ENCODE assay signal across 8 mouse cellular contexts in the genomic region with DNA sequence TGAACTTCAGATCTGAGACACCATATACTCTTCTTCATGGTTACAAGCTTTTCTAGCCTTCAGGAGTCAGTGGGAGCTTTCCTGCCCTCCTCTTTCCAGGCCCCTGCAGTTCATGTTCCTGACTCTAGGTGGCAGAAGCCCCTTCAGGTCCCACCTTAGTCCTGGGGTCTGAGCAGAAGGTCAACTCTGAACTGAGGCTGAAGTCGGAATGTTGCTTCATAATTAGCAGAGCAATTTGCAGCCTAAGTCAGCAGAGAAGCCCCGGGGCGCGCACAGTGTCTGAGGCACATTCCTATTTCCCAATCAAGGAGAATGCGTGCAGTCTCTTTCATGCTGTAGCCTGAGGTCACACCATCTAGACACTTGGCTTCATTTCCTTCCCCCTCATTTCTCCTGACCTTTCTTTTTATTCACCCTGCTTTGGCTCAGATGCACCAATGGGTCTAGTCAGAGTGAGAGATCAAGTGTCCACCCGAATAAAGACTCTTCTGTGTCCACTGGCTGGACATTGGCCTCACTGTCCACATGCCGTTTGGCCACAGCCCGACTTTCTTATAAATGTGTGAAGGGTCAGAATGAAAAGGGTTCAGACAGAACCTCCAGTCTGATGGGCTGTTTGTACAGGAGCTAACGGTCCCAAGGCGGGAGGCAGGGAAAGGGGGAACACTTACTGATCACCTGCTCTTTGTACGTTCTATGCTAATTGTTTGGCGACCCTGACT. TPM values are rescaled to one million over a fixed set of nuclear protein-coding genes. Genes with fewer than 3 reads are reported as not detected.
DNase-seq lines count a peak whose midpoint lies in the region; ATAC-seq lines count a peak whose summit lies in the region.

No protein-coding gene starts in this region.

- no peaks in the 10 kb centered on the region; the same call in 1 of the 2 replicates for H3K4me1 ChIP-seq in hindbrain, embryonic 11.5 days (replicated peaks; ENCODE audit: control insufficient read depth, insufficient read depth, low read length)
- H3K4me1 ChIP-seq in hindbrain, embryonic 12.5 days, result no peaks in the 10 kb centered on the region
- H3K4me1 ChIP-seq in limb, embryonic 10.5 days, result peaks cover 5% of the 10 kb centered on the region

- DNase-seq in hindbrain, embryonic 11.5 days (ENCODE audit: low spot score), result peak; percentile 65
- peak; percentile 7 for DNase-seq in thymus, postnatal 14 days
- no peak for DNase-seq in thymus, adult 18-20 months
- peak; percentile 67 for DNase-seq in embryo, embryonic 11 days
- DNase-seq in limb, embryonic 10.5 days (ENCODE audit: low spot score), result peak; percentile 64
- peak; percentile 24 for DNase-seq in splenic B cell, adult 2 months (ENCODE audit: low read depth, low spot score)
- no peak for DNase-seq in urinary bladder, adult 2 months (ENCODE audit: low spot score)

- no peak overlapping the region for H3K27ac ChIP-seq in hindbrain, embryonic 11.5 days (ENCODE audit: low read depth, low read length)
- H3K27ac ChIP-seq in hindbrain, embryonic 12.5 days, result no peak overlapping the region
- H3K27ac ChIP-seq in limb, embryonic 10.5 days, result no peak overlapping the region

- H3K36me3 ChIP-seq in hindbrain, embryonic 11.5 days (ENCODE audit: control insufficient read depth, insufficient read depth, low read length), result no peaks in the 10 kb centered on the region
- no peaks in the 10 kb centered on the region for H3K36me3 ChIP-seq in hindbrain, embryonic 12.5 days
- H3K36me3 ChIP-seq in limb, embryonic 10.5 days, result no peaks in the 10 kb centered on the region
- no peaks in the 10 kb centered on the region for H3K36me3 ChIP-seq in splenic B cell, adult 2 months (ENCODE audit: control insufficient read depth, insufficient read depth, low read length, poor library complexity, severe bottlenecking)

- no peak overlapping the region for H3K4me3 ChIP-seq in hindbrain, embryonic 11.5 days (ENCODE audit: low read depth, low read length)
- no peak overlapping the region for H3K4me3 ChIP-seq in hindbrain, embryonic 12.5 days
- H3K4me3 ChIP-seq in limb, embryonic 10.5 days, result no peak overlapping the region

- ATAC-seq in hindbrain, embryonic 11.5 days (ENCODE audit: low FRiP score), result no peak
- ATAC-seq in hindbrain, embryonic 12.5 days (ENCODE audit: low FRiP score), result no peak

- H3K9ac ChIP-seq in hindbrain, embryonic 11.5 days (ENCODE audit: low read depth, low read length), result no peak overlapping the region
- H3K9ac ChIP-seq in hindbrain, embryonic 12.5 days, result no peak overlapping the region

- H3K27me3 ChIP-seq in hindbrain, embryonic 11.5 days (ENCODE audit: control insufficient read depth, insufficient read depth, low read length), result no peaks in the 10 kb centered on the region
- no peaks in the 10 kb centered on the region for H3K27me3 ChIP-seq in hindbrain, embryonic 12.5 days
- H3K27me3 ChIP-seq in limb, embryonic 10.5 days (ENCODE audit: low read depth, poor library complexity, severe bottlenecking), result no peaks in the 10 kb centered on the region
- no peaks in the 10 kb centered on the region for H3K27me3 ChIP-seq in splenic B cell, adult 2 months (ENCODE audit: control insufficient read depth, insufficient read depth, low read length, poor library complexity, severe bottlenecking)

- 78% methylated on average over 12 of the region's 12 CpGs for WGBS in hindbrain, embryonic 11.5 days
- 72% methylated on average over 12 of the region's 12 CpGs for WGBS in hindbrain, embryonic 12.5 days
- 66% methylated on average over 12 of the region's 12 CpGs for WGBS in limb, embryonic 10.5 days

- no peak overlapping the region for H3K4me2 ChIP-seq in hindbrain, embryonic 11.5 days (replicated peaks; ENCODE audit: low read depth, low read length)
- H3K4me2 ChIP-seq in hindbrain, embryonic 12.5 days (replicated peaks), result no peak overlapping the region

- H3K9me3 ChIP-seq in hindbrain, embryonic 11.5 days (ENCODE audit: control insufficient read depth, low read length), result no peaks in the 10 kb centered on the region
- H3K9me3 ChIP-seq in hindbrain, embryonic 12.5 days (replicated peaks), result no peaks in the 10 kb centered on the region
- no peaks in the 10 kb centered on the region for H3K9me3 ChIP-seq in limb, embryonic 10.5 days (replicated peaks)

RNA-seq across cellular contexts. Expression of gene Tmem72, which starts 58.4 kb away (rescaled TPM):
- polyA plus RNA-seq in hindbrain, embryonic 11.5 days (2014; fragmentation: Nextera tagmentation; extraction: Ambion mirVana), result 0.07 and 0.12 TPM in 2 replicates
- polyA plus RNA-seq in hindbrain, embryonic 12.5 days (2016; fragmentation: Nextera tagmentation; extraction: Ambion mirVana), result 0.10 and 0.12 TPM in 2 replicates
- polyA plus RNA-seq in limb, embryonic 10.5 days (2016; fragmentation: Nextera tagmentation; extraction: Ambion mirVana), result 0.04 and 0.06 TPM in 2 replicates
- polyA plus RNA-seq in urinary bladder, adult 2 months (2012; rRNA removed), result 0.01 and 0.03 TPM in 2 replicates

Comparison
In these comparisons a context has a peak if more than half of its experiments do, and no peak if none do; other contexts are left out.
1. DNase-seq: peak in hindbrain, embryonic 11.5 days (single experiment), thymus, postnatal 14 days (single experiment), embryo, embryonic 11 days (single experiment), limb, embryonic 10.5 days (single experiment) and splenic B cell, adult 2 months (single experiment); none in thymus, adult 18-20 months (0 of 2) and urinary bladder, adult 2 months (single experiment).